Mouse (Mus musculus) urinary bladder, adult 2 months (tissue): ENCODE measurements around the gene Gm20431. TPM values are rescaled to one million over a fixed set of nuclear protein-coding genes. Genes with fewer than 3 reads are reported as not detected.

Source experiments
- DNase-seq: peaks from one replicate; pipeline ENCODE4 v3.0.0; 2022; ENCODE audit warnings: low spot score
- polyA plus RNA-seq: library from polyadenylated mRNA; depleted of rRNA; stranded (reverse); fragments of >200 nt; gene quantifications from 2 replicates; pipeline ENCODE4 v1.2.3, GENCODE M21; 2012; rRNA removed

Gm20431 gene
- not detected in 2 replicates for polyA plus RNA-seq

DNA sequence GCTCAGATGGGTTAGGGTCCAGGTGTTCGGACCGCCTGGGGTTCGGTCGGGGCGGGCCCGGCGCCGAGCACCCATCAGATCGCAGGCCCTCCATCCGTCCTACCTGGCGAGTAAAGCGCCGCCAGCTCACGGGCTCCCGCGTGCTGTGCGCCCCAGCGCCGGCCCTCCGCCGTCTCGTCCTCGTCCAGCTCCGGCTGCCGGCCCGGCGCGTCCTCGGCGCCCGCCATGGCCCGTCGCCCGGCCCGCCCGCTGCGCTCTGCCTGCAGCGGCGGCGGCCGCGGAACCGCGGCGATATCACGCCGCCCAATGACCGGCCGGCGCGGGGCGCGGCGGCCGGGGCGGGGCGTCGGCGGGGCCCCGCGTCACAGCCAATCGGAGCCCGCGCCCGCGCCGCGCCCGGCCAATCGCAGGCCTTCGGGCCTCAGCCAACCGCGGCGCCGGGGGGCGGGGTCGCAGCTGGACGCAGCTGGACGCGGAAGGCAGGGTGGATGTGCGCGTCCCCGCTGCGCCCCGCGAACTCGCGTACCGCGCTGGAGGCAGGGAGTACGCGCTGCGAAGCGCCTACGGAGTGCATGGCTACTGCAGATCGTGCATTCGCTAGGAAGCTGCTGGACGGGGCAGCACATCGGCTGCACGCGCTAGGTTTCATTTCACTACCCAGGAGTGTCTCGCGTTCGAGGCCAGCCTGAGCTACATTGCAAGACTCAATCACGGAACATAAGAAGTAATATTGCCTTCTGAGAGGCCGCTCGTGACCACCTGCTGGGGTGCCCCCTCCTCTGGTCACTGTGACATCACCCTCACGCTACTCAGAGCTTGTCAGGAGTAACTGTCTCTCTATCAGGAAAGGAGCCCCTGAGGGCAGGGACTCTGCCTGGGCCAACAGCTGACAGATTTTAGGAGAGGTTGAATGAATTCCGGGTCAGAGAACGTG lies at the start of gene Gm20431:
Gm20431 (minus strand) TSS at position 227 of the 934 bp plus-strand sequence.
- peak; percentile 91 for DNase-seq

DNA sequence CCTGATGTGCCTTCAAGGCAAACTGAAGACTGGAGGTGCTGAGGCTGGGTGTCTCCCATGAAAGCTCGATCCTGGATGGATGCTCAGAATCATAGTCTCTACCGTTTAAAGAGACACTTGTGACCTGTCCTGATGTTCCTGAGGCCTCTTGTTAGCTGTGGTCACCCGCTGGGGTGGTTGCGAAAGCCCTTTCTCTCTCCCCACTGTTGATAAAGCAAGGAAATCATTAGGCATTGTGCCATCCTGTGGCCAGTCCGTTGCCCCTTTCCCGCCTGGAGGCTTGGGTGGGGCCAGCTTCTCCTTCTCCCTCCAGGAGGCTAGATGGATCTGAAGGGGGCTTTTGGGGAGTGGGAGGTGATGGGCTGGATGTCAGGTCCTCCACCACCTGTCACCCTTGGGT lies 49.3 kb upstream of the Gm20431 start:
- no peak for DNase-seq

DNA sequence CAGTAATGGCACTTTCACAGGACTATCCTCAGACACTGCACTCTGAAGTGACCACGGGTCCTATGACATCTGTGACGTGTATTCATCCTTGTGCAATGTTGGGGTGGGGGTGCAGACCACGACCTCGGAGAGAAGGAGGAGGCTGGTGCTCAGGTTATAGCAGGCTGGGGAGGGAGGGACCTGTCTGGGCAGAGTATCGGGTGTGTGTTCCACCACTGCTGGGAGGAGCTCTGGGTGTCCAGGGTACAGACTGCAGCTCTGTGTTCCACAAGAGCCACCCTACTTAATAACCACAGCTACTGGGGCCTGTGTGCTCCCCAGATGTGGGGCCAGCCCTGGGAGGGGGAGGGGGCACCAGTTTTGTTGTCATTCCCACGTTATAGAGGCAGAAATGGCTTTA lies 48.7 kb upstream of the Gm20431 start:
- no peak for DNase-seq

DNA sequence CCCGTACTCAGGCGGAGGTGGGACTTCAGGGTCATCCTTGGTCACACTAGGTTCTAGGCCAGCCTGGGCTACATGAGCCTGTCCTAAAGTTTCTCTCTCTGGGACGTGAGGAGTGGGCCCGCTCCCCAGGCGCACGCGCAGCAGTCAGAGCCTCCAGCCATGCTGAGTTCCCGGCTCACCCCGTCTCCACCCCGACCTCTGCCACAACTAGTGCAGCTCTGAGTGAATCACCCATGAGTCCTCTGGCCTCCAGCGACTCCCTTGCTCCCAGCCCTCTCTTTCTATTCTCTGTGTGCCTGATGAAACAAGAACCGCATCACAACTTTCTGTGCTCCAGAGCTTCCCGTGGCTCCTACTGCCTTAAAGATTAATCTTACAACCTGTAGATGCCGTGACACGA lies 47.1 kb upstream of the Gm20431 start:
- DNase-seq, result no peak

DNA sequence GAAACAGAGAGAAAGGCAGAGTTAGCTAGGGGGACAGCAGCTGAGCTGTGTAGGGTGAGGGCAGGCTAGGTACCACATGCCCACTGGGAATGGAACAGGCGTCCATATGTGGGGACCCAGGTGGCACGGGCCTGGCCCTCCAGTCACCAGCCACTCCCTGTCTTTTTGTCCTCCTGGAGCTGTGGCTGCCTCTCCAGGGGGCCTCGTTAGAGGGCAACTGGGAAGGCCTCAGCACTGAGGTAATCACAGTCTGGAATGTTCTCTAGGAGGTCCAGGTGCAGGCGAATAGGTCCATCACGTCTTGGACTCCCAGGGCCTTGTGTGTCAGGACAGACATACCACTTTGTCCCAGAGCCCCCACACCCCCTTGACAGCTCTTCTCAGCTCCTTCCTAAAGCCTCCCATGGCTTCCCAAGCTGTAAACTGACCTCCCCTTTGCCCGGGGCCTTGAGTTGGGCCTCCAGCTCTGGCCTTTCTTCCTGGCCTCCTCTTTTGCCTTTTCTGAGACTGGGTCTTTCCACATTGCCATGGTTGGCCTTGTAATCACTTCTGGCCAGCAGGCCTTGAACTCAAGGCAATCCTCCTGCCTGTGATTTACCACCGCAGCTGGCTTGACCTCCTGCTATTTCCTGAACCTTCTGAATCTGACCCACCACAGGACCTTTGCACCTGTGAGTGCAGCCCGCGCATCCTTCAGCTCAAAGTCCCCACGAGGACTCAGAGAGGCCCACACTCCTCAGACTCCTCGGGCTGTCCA lies 45.1 kb upstream of the Gm20431 start:
- no peak for DNase-seq

DNA sequence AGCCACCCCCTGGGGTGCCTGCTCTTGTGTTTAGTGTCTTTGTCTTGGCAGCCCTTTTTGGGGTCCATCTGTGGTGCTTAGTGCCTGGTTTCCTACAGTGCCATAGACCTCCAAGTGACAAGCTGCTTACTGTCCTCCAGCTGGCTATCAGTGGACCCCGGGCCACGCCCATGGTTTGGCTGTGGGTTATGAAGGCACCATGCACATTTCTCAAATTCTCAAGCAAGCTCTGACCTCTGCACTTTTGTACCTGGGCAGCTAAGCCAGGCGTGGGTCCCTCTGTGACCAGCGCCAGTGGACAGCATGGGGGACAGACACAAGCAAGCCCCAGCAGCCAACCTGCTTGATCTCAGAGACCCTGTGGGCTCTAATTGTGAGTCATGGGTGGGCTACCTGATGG lies 43.1 kb upstream of the Gm20431 start:
- DNase-seq, result no peak

DNA sequence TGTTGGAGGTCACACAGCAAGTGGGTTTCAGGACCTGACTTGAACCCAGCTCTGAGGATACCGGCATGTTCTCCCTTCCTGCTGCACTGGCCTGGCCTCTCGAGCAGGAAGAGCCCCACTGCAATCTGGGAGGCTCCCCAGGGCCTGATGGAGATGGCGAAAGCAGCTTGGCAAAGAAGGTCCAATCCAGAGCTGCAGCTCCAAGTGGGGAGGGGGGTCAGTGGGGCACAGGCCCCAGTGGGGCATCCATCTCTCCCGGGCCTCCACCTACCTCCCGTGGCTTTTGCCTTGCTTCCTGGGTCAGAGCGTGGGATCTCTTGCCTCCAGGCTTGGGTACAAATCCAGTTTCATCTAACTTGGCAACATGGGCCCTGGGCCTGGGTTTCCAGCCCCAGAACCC lies 40.8 kb upstream of the Gm20431 start:
- no peak for DNase-seq

DNA sequence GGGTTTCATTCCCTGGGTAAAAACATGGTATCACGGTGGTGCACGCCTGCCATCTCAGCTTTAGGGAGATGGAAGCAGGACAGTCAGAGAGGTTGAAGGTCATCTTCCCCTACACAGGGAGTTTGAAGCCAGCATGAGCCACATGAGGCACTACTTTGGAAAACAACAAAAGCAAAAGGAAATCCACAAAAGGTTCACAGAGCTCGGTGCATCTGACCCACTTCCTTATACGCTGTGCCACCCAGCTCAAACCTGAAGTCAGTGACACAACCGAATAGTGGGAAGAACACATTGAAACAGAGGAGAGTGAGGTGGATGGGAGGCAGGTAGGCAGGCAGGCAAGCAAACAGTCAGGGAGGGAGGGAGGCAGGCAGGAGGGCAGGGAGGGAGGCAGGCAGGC lies 40.2 kb upstream of the Gm20431 start:
- no peak for DNase-seq

DNA sequence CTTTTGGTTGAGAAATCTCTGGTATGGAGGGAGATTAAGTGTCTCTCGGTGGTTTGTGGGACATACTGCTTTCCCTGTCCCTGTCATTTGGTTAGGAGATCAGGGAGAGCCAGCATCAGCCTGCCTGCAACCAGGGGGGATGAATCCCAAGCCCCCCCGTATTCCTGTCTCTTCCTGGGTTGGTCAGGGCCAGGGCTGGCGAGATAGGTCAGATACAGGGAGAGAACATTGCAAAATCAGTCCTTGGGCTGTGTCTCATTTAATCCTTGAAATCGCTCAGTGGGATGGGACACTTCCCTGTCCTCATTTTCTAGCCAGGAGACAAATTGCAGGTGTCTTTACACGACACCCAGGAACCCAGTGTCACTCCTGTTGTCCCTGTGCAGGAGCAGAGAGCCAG lies 38.7 kb upstream of the Gm20431 start:
- DNase-seq, result no peak

DNA sequence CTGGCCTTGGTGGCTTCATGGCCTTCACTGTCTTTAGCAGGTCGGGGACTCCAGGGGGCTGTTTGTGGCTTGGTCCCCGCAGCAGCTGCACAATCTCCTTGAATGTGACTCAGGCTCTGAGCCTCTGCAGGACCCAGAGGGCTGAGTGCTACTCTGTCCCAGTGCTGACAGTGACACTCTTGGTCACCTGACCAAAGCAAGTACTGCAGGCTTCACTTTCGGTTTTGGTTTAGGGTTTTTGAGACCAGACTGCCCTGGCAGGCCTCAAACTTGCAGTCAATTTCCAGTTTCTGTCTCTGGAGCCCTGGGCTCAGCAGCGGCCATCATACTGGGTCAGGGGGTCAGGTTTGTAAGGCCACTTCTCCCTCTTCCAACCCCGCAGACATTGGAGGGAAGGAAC lies 36.6 kb upstream of the Gm20431 start:
- DNase-seq, result no peak

DNA sequence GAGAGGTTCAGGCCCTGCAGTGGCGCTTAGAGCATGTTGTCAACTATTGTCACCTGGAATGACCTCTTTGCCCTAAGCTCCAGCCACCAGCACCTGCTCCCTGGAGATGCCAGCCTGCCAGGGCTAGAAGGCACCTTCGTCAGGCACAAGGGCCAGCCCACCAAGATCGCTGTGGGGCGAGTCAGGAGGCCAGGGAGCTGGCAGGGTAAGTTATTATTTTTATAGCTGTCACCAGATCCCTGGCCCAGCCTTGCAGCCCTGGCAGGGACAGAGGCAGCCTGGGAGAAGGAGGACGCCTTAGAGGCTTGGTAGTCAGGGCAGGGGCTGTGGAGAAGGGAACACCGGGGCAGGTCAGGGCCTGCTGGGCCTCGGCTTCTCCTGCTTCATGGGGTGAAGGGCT lies 34.8 kb upstream of the Gm20431 start:
- no peak for DNase-seq

DNA sequence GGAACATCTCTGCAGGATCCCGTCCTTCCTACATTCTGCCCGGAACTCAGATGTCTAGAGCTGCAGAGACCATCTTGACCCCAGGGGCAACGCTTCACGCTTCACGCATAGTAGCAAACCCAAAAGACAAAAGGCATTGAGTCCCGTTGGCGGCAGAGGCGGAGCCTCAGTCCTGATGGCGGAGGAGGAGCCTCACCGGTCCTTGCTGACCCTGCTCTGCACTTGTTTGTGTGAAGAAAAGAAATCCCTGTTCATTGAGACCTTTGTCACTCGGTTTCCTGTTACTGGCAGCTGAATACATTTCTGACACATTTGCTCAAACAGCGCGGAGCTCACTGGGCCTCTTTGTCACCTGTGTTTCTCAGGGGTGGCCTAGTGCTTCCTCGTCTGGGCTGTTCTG lies 34.2 kb upstream of the Gm20431 start:
- DNase-seq, result no peak

DNA sequence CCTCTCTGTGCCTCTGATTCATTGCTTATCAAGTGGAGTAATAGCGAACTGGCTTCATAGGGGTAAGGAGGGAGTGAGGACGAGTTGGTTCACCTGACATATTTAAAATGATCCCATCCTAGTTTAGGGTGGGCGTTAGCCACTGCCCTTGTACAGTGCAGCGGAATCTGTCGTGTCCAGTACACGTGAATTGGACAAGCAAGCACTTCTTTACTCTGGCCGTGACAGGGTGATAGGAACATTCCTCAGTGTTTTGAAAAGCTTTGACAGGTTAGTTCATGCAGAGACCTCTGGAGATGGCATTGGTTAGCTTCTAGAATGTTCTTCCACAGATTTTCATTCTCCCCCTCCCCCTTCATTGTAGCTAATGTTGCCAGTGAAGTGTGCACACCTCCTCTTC lies 33.7 kb upstream of the Gm20431 start:
- DNase-seq, result no peak

DNA sequence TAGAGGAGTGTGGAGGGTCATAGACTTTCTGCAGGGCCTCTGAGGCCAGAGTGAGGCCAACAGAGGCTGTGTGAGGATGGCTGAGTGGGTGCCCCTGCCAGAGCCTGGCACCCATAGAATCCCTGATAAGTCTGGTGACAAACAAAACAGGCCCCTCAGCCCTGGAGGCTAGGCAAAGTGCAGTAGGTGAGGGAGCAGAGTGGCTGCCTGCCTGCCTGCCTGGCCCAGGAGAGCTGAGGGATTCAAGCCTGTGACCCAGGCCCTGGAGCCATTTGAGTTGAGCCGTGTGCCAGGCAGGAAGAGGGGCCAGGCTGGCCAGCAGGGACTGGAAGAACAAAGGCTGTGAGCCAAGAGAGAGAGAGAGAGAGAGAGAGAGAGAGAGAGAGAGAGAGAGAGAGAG lies 32.9 kb upstream of the Gm20431 start:
- DNase-seq, result no peak

DNA sequence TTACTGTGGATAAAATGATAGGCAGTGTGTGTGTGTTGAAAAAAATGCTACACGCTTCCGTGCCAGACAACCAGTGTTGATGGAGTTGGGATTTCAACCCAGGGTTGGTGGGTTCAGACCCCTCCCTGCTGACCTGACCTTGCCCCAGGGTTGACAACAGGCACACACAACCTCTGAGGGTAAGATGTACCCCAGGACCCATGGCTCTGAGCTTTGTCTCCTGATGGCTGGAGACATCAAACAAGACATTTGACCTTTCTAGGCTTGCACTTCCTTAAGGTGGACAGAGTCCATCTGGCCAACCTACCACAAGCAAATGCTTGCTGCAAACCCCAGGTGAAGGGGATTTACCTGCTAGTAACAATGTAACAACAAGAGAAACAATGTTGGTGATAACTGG lies 32.2 kb upstream of the Gm20431 start:
- no peak for DNase-seq

DNA sequence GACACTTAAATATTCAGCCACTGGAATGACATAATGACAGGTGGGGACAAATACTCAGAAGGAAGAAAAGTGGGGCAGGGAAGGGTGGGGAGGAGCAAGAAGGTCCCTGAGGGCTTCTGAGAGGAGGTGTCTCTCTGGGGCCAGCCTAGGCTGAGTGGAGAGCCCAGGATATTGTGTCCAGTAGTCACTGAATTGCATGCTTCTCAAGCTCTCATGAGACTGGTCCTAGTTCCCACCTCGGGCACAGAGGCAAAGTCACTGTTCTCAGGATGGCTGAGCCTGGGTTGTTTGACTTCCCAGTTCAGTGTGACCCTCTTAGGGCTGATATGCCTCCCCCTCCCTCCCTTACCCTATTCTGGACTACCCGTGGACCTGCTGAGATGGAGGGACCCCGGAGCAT lies 31.5 kb upstream of the Gm20431 start:
- no peak for DNase-seq

DNA sequence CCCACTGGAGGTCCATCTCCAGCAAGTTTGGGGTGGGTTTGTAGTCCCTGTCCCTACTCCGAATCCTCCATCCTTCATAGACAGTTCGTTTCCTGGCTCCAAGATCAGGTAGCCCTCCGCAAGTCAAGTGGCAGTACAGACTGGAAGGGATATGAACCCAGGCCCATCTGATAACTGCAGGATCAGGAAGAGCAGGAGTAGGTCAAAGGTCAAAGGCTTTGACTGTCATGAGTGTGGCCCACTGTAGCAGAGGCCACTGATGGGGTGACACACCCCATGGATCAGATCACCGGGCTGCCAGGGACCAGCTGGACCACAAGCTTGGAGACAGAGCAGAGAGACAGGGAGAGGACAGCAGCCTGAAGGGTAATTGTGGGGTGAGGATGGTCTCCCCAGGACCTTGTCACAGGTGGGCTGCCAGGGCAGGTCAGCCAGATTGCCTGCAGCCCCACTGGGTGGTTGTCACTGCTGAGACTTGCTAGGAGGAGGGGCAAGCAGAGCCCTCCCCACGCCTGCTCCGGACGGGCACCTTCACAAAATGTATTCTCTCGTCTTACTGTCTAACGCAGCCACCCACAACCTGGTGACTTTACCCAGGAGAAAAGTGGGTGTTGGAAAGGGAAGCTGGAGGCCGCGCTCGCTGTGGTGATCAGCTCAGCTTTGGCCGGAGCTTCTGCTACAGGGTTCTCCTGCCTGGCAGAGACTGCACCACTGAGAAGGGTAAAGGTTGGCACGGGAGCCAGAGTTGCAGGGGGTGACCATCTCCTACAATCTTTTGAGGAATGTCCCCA lies 30.8 kb upstream of the Gm20431 start:
- DNase-seq, result no peak

DNA sequence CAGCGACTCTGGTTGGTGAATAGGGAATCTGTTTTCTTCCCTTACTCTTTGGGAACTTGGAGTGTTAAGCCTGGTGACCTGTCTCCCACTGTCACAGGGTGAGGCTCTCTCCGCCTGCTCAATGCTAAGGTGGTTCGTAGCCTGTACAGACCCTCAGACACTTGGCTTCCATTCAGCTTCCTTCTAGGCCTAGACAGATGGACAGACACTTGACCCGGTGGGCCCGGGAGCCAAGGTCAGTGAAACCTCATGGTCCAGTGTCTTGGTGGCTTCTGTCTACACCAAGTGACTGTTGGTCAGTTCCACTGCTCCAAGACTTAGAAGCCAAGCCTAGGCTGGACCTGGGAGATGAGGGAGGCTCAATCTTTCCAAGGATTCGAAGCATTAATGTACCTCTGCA lies 30.1 kb upstream of the Gm20431 start:
- no peak for DNase-seq

DNA sequence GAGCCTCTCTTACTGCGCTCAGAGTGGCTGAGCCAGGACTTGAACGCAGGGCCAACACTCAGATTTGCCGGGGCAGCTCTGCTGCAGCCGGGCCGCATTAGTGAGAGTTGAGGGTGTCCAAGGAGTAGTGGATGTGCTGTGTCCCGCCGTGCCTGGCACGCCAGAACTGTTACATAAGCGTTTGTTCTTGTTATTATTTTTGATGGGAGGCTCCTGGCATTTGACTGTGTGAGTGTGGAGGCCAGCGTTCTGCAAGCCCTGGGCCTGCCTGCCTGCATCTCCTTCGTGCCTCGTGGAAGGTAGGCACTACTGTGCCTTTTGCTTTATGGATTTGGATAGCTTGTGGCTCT lies 29.6 kb upstream of the Gm20431 start:
- DNase-seq, result no peak

DNA sequence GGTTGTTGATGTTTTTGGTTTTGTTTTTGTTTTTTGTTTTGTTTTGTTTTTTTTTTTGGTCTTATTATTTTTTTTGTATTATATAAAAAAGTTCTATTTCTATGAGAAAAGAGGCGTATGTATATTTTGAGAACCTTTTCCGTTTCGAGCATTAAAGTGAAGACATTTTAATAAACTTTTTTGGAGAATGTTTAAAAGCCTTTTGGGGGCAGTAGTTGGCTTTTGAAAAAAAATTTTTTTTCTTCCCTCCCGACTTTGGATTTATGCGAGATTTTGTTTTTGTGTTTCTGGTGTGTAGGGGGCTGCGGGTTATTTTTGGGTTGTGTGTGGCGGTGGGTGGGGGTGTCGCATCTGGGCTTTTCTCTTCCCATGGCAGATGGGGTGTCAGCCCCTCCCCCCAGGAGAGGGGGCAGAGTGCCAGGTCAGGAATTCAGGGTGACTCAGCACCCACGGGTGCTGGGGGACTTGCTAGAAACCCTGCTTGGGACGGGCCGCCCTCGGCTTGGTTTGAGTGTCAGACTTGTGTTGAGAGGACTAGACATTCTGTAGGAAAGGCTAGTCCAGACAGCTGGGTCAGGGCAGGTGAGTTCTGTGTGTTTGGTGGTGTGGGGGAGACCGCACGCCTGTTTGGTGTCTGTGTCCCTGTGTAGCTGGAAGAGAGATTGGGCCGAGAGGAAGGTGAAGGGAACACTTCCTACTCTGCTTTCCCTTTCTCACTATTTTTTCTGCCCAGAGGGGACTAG lies 29.1 kb upstream of the Gm20431 start:
- peak; percentile 61 for DNase-seq

DNA sequence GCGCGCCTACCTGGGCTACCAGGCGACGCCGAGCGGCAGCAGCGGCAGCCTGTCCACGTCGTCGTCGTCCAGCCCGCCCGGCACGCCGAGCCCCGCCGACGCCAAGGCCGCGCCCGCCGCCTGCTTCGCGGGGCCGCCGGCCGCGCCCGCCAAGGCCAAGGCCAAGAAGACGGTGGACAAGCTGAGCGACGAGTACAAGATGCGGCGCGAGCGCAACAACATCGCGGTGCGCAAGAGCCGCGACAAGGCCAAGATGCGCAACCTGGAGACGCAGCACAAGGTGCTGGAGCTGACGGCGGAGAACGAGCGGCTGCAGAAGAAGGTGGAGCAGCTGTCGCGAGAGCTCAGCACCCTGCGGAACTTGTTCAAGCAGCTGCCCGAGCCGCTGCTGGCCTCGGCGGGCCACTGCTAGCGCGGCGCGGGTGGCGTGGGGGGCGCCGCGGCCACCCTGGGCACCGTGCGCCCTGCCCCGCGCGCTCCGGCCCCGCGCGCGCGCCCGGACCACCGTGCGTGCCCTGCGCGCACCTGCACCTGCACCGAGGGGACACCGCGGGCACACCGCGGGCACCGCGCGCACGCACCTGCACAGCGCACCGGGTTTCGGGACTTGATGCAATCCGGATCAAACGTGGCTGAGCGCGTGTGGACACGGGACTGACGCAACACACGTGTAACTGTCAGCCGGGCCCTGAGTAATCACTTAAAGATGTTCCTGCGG lies 28.4 kb upstream of the Gm20431 start, which contains the start of gene Tmem189:
Tmem189 (minus strand) TSS at position 322 of the 718 bp plus-strand sequence.
- DNase-seq, result peak; percentile 70
